Mouse (Mus musculus): ENCODE data around the gene Kctd6.

DNA sequence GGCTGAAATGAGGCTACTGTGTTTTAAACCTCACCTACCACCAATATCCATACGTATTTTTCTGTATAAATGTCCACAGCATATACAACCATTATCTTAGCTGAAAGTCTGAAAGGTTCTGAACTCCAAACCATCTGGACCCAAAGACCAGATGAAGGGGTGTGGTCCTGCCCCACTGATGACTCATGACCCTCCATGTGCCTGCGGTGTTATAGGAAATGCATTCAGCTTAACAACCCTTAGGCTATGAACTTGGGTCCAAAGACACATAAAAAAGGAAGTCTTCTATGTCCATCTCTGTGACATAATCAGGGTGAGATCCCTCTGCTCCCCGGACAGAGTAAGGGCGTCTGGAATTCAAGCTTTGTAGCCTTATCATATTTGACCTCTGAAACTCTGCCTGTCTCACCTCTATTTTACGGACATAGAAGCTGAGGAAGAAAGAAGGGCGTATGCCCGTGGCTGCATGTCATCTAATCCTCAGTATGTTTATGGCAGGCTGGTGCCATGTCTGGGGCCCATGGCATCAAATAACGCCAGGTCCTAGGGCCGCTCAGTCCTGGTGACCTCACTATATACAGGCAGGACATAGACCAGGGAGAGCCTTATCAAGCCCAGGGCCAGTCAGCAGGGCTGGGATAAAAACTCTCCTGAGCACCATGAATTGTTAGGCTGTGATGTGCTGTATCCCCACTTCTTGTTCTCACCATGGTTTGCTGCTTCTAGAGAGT, 36.4 kb downstream of the Kctd6 start:
- TF ChIP-seq CTCF (IDR thresholded peaks at IDR 0.05; ENCODE audit: extremely low read depth, insufficient read depth, insufficient read length, insufficient replicate concordance) (no peak), POLR2A (IDR thresholded peaks at IDR 0.05; ENCODE audit: low read depth, low read length) (no peak)
